Mouse (Mus musculus) adrenal gland, postnatal 25 days (tissue): Measurements from ENCODE around the gene Rslcan18. TPM values are rescaled to one million over a fixed set of nuclear protein-coding genes. Genes with fewer than 3 reads are reported as not detected.

Experiments used
- total RNA-seq: library from RNA; stranded (reverse); gene quantifications from 2 replicates; pipeline ENCODE4 v1.2.3, GENCODE M21; 2021

Rslcan18 gene
- total RNA-seq, 1 experiment from 2014 or later = 1.7 TPM

Other genes with a start within 250 kb of the Rslcan18 start
- gene Gm10767, start 211.3 kb downstream of the Rslcan18 start, total RNA-seq = 1.00 and 2.8 TPM in 2 replicates
- gene Zfp712, start 55.1 kb downstream of the Rslcan18 start, total RNA-seq = 2.5 and 2.7 TPM in 2 replicates
- 0.46 and 2.2 TPM in 2 replicates for gene Zfp708, start 18.3 kb downstream of the Rslcan18 start, total RNA-seq
- gene Gm28557, start 7.7 kb downstream of the Rslcan18 start, total RNA-seq = 7.8 and 9.5 TPM in 2 replicates
- 5.7 TPM in 2 replicates for gene Zfp759, start 5.4 kb upstream of the Rslcan18 start, total RNA-seq
- 7.9 and 8.5 TPM in 2 replicates for gene Rsl1, start 56.9 kb upstream of the Rslcan18 start, total RNA-seq
- gene Zfp455, start 78.2 kb upstream of the Rslcan18 start, total RNA-seq = 2.5 and 2.8 TPM in 2 replicates
- gene Zfp458, start 162.2 kb upstream of the Rslcan18 start, total RNA-seq = 4.0 and 5.8 TPM in 2 replicates
- 3.7 and 5.8 TPM in 2 replicates for gene Zfp457, start 190.2 kb upstream of the Rslcan18 start, total RNA-seq
- gene Zfp595, start 216.3 kb upstream of the Rslcan18 start, total RNA-seq = 6.2 and 7.4 TPM in 2 replicates
- 1.2 TPM in 1 of 2 replicates, not detected in the other for gene Gm28044, start 244.3 kb upstream of the Rslcan18 start, total RNA-seq
- gene Zfp953, start 244.3 kb upstream of the Rslcan18 start, total RNA-seq = 4.1 and 4.9 TPM in 2 replicates